Mouse (Mus musculus) neural tube, embryonic 13.5 days (tissue): ENCODE data around the gene Pou4f2. TPM values are rescaled to one million over a fixed set of nuclear protein-coding genes. Genes with fewer than 3 reads are reported as not detected.

Source experiments
- ATAC-seq: fragments of 200-750 bp; cut with Nextera tagmentation; 2 replicates; pipeline ENCODE4 v1.8.0; 2017; ENCODE audit warnings: low read depth, mild to moderate bottlenecking, moderate TSS enrichment, moderate library complexity
- H3K27ac ChIP-seq: fragments of 300-500 bp; sonication (generic); replicated peaks from 2 replicates; pipeline ENCODE4 v1.5.1; 2015; ENCODE audit warnings: moderate library complexity, mild to moderate bottlenecking, inconsistent platforms
- H3K27me3 ChIP-seq: fragments of 300-500 bp; sonication (generic); 2 replicates; pipeline ENCODE4 v1.6.1; 2015; ENCODE audit warnings: mild to moderate bottlenecking, inconsistent platforms
- H3K36me3 ChIP-seq: fragments of 300-500 bp; sonication (generic); 2 replicates; pipeline ENCODE4 v1.6.1; 2015; ENCODE audit warnings: mild to moderate bottlenecking, inconsistent platforms
- H3K4me1 ChIP-seq: fragments of 300-500 bp; sonication (generic); replicated peaks from 2 replicates; pipeline ENCODE4 v1.6.1; 2015; ENCODE audit warnings: inconsistent platforms
- H3K4me2 ChIP-seq: fragments of 300-500 bp; sonication (generic); 2 replicates; pipeline ENCODE4 v1.6.1; 2015; ENCODE audit warnings: inconsistent platforms, mild to moderate bottlenecking, moderate library complexity
- H3K4me3 ChIP-seq: fragments of 300-500 bp; sonication (generic); 2 replicates; pipeline ENCODE4 v1.5.1; 2015; ENCODE audit warnings: mild to moderate bottlenecking, inconsistent platforms
- H3K9ac ChIP-seq: fragments of 300-500 bp; sonication (generic); 2 replicates; pipeline ENCODE4 v1.6.1; 2015; ENCODE audit warnings: moderate library complexity, mild to moderate bottlenecking, inconsistent platforms
- H3K9me3 ChIP-seq: fragments of 300-500 bp; sonication (generic); 2 replicates; pipeline ENCODE4 v1.6.1; 2016; ENCODE audit warnings: inconsistent platforms
- WGBS: fragments of 180-500 bp; shearing (Covaris S2); methylation state at CpG from one replicate; pipeline ENCODE4 v1.1.7; 2015; 5-methylcytosine and 5-hydroxymethylcytosine counted together
- polyA plus RNA-seq: library from polyadenylated mRNA; unstranded; fragments of >200 nt; fragmentation: Nextera tagmentation; extraction: Ambion mirVana; gene quantifications from 2 replicates; pipeline ENCODE4 v1.2.1, GENCODE M21; 2015

Pou4f2 gene
- 5.1 and 6.8 TPM in 2 replicates for polyA plus RNA-seq

DNA sequence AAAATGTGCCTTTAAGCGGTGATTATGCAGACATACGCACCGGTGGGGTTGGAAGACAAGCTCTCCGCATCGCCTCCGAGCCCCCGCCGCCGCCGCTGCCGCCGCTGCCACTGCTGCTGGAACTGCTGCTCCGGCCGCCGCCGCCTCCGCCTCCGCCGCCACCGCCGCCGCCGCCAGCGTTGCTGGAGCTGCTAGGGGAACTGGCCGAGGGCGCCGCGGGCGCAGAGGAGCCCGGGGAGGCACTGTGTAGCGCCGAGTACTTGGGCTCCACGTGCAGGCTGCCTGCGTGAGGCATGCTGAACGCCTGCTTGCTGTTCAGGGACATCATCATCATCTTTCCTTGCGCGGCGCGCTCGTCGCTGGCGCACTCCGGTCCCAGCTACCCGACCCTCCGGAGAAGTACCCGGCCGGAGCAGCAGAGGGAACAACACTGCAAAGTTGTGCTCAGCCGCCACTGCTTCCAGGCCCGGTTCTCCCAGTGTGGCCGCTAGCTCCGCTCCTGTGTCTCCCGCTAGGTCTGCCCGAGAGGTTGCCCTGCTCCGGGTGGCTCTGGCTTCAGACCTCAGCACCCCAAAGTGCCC lies at the start of gene Pou4f2:
Gene Pou4f2 (minus strand): TSS at position 575 of the 581 bp plus-strand sequence.
- WGBS: under 1% methylated on average over 52 of the region's 54 CpGs

DNA sequence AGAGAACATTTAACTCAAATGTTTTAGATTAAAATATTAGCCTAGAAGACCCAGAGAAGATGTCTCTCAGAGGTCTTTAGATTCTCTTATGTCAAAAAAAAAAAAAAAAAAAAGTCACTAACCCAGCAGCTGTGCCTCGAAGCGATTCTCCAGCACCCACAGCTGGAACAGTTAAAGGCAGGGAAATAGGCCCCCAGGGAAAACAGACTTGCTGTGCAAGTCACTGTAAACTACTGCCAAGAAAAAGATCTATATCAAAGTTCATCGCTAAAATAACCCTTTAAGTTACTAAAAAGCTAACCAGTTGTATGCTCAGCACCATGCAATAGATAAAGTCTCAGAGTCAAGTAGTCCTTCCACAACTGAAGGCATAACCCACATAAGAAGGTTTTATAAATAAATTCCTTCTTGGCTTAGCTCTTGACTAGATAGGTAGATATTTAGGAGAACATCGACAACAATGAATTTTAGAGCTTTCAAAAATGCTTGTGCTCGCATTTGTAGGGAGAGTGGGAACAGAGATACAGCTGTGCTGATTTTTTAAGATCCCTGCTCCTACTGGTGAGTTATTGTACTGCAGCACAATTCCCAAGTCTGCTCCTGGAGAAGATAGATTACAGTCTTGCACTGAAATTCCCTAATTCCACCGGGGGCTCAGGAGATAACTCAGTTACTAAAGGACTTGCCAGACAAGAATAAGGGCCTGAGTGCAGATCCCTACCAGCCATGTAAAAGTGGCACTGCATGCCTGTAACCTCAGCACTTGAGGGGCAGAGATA lies 40.8 kb upstream of the Pou4f2 start:
- WGBS: 47% methylated on average over 6 of the region's 6 CpGs
- Histone ChIP-seq H3K27ac (no peak overlapping the region), H3K9ac (no peak overlapping the region), H3K9me3 (no peaks in the 10 kb centered on the region), H3K4me2 (no peak overlapping the region), H3K27me3 (no peaks in the 10 kb centered on the region), H3K4me3 (no peak overlapping the region), H3K4me1 (no peaks in the 10 kb centered on the region), H3K36me3 (no peaks in the 10 kb centered on the region)
- no peak for ATAC-seq

More for the DNA sequence above, at the start of gene Pou4f2:
- H3K27ac ChIP-seq: peak within 1 kb of the TSS; percentile 57
- no peaks in the 10 kb centered on the region for H3K36me3 ChIP-seq
- peak within 1 kb of the TSS; percentile 46 for H3K4me3 ChIP-seq
- peaks cover 43% of the 10 kb centered on the region for H3K4me1 ChIP-seq
- H3K27me3 ChIP-seq: peaks cover 94% of the 10 kb centered on the region
- peak within 1 kb of the TSS; percentile 73 for H3K4me2 ChIP-seq
- no peaks in the 10 kb centered on the region for H3K9me3 ChIP-seq
- peak within 1 kb of the TSS; percentile 63 for H3K9ac ChIP-seq
- ATAC-seq: peak; percentile 66

DNA sequence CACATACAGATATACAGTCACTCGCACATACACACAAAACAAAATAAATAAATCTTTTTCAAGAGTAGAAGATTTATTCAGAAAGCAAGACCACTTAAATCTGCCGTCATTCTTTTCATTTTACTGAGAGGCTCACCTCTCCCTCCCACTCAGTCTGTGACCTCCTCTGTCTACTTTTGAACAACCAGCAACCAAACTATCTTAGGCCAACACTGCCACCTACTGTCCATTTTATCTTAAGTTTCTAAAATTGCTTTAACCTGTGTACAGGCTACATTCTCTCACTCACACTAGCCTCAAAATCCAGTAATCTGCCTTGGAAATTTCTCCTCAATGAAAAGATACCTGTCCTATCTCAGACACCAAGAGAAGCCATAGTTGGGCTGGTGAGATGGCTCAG lies 31.4 kb upstream of the Pou4f2 start:
- H3K27ac ChIP-seq: no peak overlapping the region
- H3K4me2 ChIP-seq: no peak overlapping the region
- no peaks in the 10 kb centered on the region for H3K36me3 ChIP-seq
- H3K27me3 ChIP-seq: no peaks in the 10 kb centered on the region
- 92% methylated on average over 2 of the region's 2 CpGs for WGBS
- H3K9me3 ChIP-seq: no peaks in the 10 kb centered on the region
- H3K9ac ChIP-seq: no peak overlapping the region
- ATAC-seq: no peak
- no peak overlapping the region for H3K4me3 ChIP-seq
- H3K4me1 ChIP-seq: no peaks in the 10 kb centered on the region

DNA sequence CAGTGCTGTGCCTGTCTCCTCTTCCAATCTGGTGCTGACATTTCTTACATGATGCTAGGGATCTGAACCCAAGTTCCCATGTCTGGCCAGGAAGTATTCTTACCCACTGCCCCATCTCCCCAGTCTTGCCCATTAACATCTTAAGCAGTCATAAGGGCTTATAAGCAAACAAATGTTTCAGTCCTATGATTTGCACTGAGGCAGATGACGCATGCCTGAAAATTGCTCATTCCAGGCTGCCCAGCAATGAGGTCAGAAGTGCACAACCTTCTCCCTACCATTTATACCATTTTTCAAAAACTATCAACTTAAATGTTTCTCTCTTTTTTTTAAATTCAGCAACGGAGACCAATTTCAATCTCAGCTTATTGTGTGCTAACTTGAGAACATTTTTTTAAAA lies 27.5 kb upstream of the Pou4f2 start:
- WGBS: 87% methylated on average over 2 of the region's 2 CpGs
- no peak for ATAC-seq

DNA sequence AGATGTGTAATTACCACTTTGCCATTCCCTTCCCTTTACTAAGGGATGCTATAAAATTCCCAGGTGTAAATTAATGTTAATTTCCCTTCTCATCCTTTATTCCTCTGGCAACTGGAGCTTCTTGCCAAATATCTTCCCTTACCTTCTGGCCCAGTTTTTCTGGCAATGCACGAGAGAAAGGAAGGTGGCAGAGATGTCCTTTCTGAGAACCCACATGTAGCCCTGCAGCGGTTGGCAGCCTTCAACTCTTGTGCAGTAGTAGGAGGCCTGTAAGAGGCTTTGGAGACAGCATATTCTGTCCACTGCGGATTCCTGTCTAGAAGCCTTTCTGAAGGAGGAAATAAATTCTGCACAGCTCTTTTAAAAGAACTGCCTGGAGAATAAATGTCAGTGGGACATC lies 20.0 kb upstream of the Pou4f2 start:
- no peak overlapping the region for H3K9ac ChIP-seq
- H3K9me3 ChIP-seq: no peaks in the 10 kb centered on the region
- no peak for ATAC-seq
- H3K27ac ChIP-seq: no peak overlapping the region
- H3K36me3 ChIP-seq: no peaks in the 10 kb centered on the region
- H3K4me3 ChIP-seq: no peak overlapping the region
- no peaks in the 10 kb centered on the region for H3K4me1 ChIP-seq
- 75% methylated on average over 3 of the region's 3 CpGs for WGBS
- no peaks in the 10 kb centered on the region for H3K27me3 ChIP-seq
- H3K4me2 ChIP-seq: no peak overlapping the region

More for the DNA sequence above, 27.5 kb upstream of the Pou4f2 start:
- H3K27ac ChIP-seq: no peak overlapping the region
- no peak overlapping the region for H3K4me3 ChIP-seq
- no peaks in the 10 kb centered on the region for H3K27me3 ChIP-seq
- no peaks in the 10 kb centered on the region for H3K9me3 ChIP-seq
- H3K4me2 ChIP-seq: no peak overlapping the region
- H3K36me3 ChIP-seq: no peaks in the 10 kb centered on the region
- no peak overlapping the region for H3K9ac ChIP-seq
- no peaks in the 10 kb centered on the region for H3K4me1 ChIP-seq

DNA sequence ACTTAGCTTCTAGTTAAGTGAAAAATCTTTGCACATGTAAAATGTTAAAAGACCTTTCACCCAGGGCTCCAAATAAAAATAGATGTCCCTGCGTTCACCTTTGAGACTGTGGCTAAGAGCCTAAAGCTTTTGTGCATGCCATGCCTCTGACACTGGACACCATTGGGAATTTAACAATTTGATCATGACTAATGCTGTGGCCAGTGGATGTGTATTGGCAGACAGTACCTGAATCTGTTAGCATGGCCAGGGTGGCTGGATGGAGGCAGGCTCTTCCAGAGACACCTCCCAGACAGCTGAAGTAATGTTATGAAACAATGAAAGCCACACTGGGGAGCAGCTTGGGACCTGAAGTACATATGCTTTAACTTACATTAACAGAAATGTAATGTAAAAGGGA lies 6.3 kb upstream of the Pou4f2 start:
- 83% methylated on average over 1 of the region's 1 CpGs for WGBS
- no peak overlapping the region for H3K27ac ChIP-seq
- H3K4me2 ChIP-seq: no peak overlapping the region
- H3K9ac ChIP-seq: no peak overlapping the region
- H3K27me3 ChIP-seq: peaks cover 59% of the 10 kb centered on the region
- peaks cover 9% of the 10 kb centered on the region for H3K4me1 ChIP-seq
- no peaks in the 10 kb centered on the region for H3K36me3 ChIP-seq
- ATAC-seq: no peak
- no peaks in the 10 kb centered on the region for H3K9me3 ChIP-seq
- H3K4me3 ChIP-seq: no peak overlapping the region

DNA sequence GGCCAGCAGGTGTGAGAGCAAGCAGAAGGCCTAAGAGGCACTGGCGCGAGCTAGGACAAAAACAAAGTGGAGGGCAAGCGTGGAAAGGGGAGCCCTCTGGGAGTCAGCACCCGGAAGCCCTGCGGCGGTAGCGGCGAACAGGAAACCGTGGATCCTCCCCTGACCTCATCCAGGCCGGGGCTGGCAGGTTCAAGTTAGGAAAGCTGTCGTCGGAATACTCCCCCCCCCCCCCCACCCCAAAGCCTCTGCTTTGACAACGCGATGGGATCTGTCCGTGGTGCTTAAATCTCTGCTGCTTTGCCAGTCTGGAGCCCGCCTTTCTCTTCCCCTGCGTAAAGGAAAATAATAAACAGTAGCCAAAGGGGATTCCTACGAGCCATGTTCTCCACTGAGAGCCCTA lies 1.7 kb upstream of the Pou4f2 start:
- Histone ChIP-seq H3K4me1 (peaks cover 43% of the 10 kb centered on the region), H3K4me3 (peak overlapping the region; percentile 46), H3K4me2 (peak overlapping the region; percentile 73), H3K27ac (no peak overlapping the region), H3K9ac (peak overlapping the region; percentile 13), H3K27me3 (peaks cover 96% of the 10 kb centered on the region), H3K9me3 (no peaks in the 10 kb centered on the region), H3K36me3 (no peaks in the 10 kb centered on the region)
- ATAC-seq: no peak
- WGBS: under 1% methylated on average over 18 of the region's 18 CpGs

DNA sequence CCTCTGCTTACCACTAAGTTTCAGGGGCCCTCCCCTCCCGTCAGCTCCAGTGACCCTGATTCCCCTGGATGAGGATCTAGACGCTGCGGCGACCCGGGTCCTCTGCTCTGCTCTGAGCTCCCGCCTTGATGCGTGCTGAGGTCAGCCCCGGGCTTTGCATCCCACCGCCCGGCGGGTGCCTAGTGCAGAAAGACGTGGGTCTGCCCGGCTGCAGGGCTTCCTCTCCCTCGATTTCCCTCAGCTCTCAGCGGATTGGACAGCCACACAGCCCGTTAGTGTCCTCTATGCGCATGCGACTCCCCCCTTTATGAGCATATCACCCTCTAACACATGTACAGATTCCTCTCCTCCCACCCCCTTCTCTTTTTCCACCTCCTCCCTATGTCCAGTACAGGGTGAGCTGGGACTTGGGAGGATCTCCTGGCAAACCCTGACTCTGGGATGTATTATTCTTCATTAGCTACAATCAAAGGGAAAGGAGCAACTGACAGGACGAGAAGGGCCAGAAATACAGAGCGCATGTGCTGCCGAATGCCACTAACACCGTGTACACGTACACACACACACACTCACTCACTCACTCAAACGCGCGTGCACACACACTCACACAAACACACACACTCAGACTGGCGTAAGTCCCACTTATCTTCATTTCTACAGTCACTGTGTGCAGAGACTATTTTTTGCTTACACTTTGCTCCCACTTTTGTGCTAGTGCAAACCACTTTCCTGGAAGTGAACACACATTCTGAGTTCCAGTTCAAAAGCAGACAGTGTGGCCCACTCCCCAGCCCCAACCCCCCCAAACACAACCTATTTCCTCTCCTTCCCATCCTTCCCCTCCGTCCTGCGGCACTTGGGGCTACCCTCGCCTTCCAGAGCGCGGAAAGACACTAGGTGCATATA lies 948 bp upstream of the Pou4f2 start:
- peak overlapping the region; percentile 73 for H3K4me2 ChIP-seq
- no peaks in the 10 kb centered on the region for H3K9me3 ChIP-seq
- 1% methylated on average over 32 of the region's 32 CpGs for WGBS
- peaks cover 43% of the 10 kb centered on the region for H3K4me1 ChIP-seq
- peak; percentile 57 for ATAC-seq
- H3K27ac ChIP-seq: peak overlapping the region; percentile 57
- H3K9ac ChIP-seq: peak overlapping the region; percentile 63
- no peaks in the 10 kb centered on the region for H3K36me3 ChIP-seq
- peaks cover 94% of the 10 kb centered on the region for H3K27me3 ChIP-seq
- H3K4me3 ChIP-seq: peak overlapping the region; percentile 46

DNA sequence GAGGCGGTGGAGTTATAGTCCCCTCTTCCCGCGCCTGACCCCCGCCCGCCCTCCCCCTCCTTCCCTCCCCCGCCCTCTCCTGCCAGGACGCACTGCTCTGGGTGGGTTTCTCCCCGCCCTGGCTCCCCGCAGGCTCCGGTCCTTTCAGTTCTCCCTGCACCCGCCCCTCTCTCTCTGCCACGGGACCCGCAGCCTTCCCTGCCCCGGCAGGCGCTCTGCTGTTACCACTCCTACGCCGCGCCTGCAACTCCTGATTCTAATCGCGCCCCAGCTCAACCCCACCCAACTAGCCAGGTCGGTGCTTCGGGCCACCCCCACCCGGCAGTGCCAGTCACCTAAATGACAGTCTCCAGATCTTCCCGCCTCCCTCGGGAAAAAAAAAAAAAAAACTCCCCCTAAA lies 216 bp upstream of the Pou4f2 start:
- Histone ChIP-seq H3K4me2 (peak overlapping the region; percentile 73), H3K4me3 (peak overlapping the region; percentile 46), H3K27me3 (peaks cover 94% of the 10 kb centered on the region), H3K27ac (peak overlapping the region; percentile 57), H3K4me1 (peaks cover 43% of the 10 kb centered on the region), H3K36me3 (no peaks in the 10 kb centered on the region), H3K9ac (peak overlapping the region; percentile 63), H3K9me3 (no peaks in the 10 kb centered on the region)
- under 1% methylated on average over 18 of the region's 25 CpGs for WGBS
- ATAC-seq: peak; percentile 55

DNA sequence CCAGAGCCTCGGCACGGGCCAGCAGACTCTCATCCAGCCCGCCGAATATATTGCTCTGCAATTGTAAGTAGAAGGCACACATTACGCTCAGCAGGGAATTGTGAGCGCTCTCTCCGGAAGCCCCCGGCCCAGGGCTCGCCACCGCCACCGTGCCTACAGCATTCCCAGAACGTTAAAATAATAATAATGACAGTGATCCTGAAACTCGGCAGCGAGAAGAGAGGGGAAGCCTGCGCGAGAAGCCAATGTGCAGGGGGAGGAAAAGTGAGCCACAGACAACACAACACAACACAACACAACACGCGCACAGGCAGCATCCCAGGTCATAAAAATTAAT lies 853 bp downstream of the Pou4f2 start:
- Histone ChIP-seq H3K9me3 (no peaks in the 10 kb centered on the region), H3K27me3 (peaks cover 92% of the 10 kb centered on the region), H3K36me3 (no peaks in the 10 kb centered on the region), H3K9ac (peak overlapping the region; percentile 63), H3K4me1 (peaks cover 43% of the 10 kb centered on the region), H3K4me3 (peak overlapping the region; percentile 46), H3K27ac (peak overlapping the region; percentile 57), H3K4me2 (peak overlapping the region; percentile 73)
- WGBS: 0% methylated on average over 18 of the region's 18 CpGs
- no peak for ATAC-seq

DNA sequence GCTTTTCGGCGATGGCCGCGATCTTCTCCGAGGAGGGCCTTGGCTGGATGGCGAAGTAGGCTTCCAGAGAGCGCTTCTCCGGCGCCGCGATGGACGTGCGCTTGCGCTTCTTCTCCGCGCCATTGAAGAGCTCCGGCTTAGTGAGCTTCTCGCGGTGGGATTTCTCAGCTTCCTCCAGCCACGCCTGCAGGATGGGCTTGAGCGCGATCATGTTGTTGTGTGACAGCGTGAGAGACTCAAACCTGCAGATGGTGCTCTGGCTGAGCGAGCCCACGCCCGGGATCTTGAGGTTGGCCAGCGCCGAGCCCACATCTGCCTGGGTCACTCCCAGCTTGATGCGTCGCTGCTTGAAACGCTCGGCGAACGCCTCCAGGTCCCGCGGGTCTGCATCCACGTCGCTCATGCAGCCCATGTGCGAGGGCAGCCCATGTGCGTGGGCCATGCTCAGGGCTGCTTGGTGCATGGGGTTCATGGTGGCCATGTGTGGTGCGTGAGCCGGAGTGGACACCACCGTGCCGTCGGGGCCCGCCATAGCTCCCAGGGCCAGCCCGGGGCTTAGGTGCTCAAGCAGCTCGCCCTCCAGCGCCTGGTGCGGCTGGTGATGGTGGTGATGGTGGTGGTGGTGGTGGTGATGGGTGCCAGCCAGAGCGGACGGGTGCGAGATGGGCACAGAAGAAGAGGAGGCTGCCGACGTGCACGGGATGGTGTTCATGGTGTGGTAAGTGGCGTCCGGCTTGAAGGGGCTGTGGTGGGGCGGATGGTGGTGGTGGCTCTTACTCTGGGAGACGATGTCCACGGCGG lies 1.4 kb downstream of the Pou4f2 start:
- H3K36me3 ChIP-seq: no peaks in the 10 kb centered on the region
- no peak for ATAC-seq
- peak overlapping the region; percentile 46 for H3K4me3 ChIP-seq
- peak overlapping the region; percentile 73 for H3K4me2 ChIP-seq
- H3K4me1 ChIP-seq: peaks cover 43% of the 10 kb centered on the region
- H3K9ac ChIP-seq: peak overlapping the region; percentile 63
- WGBS: under 1% methylated on average over 59 of the region's 62 CpGs
- H3K9me3 ChIP-seq: no peaks in the 10 kb centered on the region
- H3K27ac ChIP-seq: peak overlapping the region; percentile 57
- H3K27me3 ChIP-seq: peaks cover 92% of the 10 kb centered on the region
